Comparison of ENCODE assay signal across 8 mouse cellular contexts in the genomic region with DNA sequence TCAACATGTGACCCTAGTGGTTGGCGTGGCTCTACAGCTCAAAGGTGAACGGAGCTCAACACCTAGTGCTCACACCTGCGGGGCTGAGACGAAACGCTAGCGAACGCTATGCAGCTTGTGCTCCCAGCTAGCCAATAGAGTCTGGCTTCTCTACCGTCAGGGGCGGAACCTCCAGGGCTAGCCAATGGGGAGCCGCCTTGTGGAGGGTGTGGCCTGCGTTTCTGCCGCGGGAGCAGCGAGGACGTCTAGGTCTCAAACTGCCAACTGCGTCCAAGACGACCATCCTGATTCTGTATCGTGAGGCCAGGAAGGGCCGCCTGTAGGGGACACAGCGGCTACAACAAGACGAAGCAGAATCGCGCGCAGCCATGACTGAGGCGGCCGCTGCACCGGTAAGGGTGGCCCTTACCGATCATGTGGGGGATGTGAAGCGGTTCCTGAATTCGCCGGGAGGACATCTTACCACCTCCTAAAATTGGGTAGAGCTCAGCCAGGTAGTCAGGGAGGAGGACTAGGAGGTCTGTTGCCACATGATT. TPM values are rescaled to one million over a fixed set of nuclear protein-coding genes. Genes with fewer than 3 reads are reported as not detected.
DNase-seq lines count a peak whose midpoint lies in the region; ATAC-seq lines count a peak whose summit lies in the region.

A gene (plus strand): TSS at position 200 of the 536 bp plus-strand sequence.

- no peaks in the 10 kb centered on the region for H3K9me3 ChIP-seq in hindbrain, embryonic 12.5 days (replicated peaks)

- H3K4me2 ChIP-seq in hindbrain, embryonic 12.5 days (replicated peaks): peak within 1 kb of the TSS; percentile 70

- WGBS in hindbrain, embryonic 12.5 days: under 1% methylated on average over 31 of the region's 31 CpGs

- peak within 1 kb of the TSS; percentile 63 for H3K9ac ChIP-seq in hindbrain, embryonic 12.5 days

- H3K4me3 ChIP-seq in hindbrain, embryonic 12.5 days: peak within 1 kb of the TSS; percentile 47

- H3K36me3 ChIP-seq in hindbrain, embryonic 12.5 days: 0 out of 2 replicates have a peak, but pooled peaks cover 11% of the 10 kb centered on the region

- peaks cover 3% of the 10 kb centered on the region; the same call in 1 of the 2 replicates for H3K27me3 ChIP-seq in hindbrain, embryonic 12.5 days

- H3K4me1 ChIP-seq in hindbrain, embryonic 12.5 days: 0 out of 2 replicates have a peak, but pooled peaks cover 4% of the 10 kb centered on the region

- ATAC-seq in hindbrain, embryonic 12.5 days (ENCODE audit: low FRiP score): peak; percentile 99

- H3K27ac ChIP-seq in hindbrain, embryonic 12.5 days: peak within 1 kb of the TSS; percentile 55

- DNase-seq in NIH3T3 (ENCODE audit: low read depth): peak; percentile 95
- DNase-seq in cerebellum, postnatal 10 days: peak; percentile 97 to 98
- peak; percentile 89 to 93 for DNase-seq in frontal cortex, postnatal 10 days (ENCODE audit: low spot score in 2 of 2)
- DNase-seq in layer of hippocampus, postnatal 14 days (ENCODE audit: low spot score in 2 of 2): peak; percentile 93 to 96
- DNase-seq in lung, postnatal 14 days: peak; percentile 94
- DNase-seq in retina, adult 2 months (ENCODE audit: low read depth, low spot score): peak; percentile 77
- DNase-seq in thymus, postnatal 36 days: peak; percentile 95 to 96

RNA-seq across cellular contexts. Expression of the gene that starts here (rescaled TPM):
- polyA plus RNA-seq in hindbrain, embryonic 12.5 days (2016; fragmentation: Nextera tagmentation; extraction: Ambion mirVana): 11.6 and 12.6 TPM in 2 replicates
- 10 to 100 TPM; 21.1 to 23.0 TPM for total RNA-seq in layer of hippocampus, postnatal 14 days (2021)

Comparison
In these comparisons a context has a peak if more than half of its experiments do, and no peak if none do; other contexts are left out.
1. Peak in every context shown above with its lines: DNase-seq, ATAC-seq, H3K4me3 ChIP-seq and H3K27ac ChIP-seq.